Mouse (Mus musculus) CD4-positive helper T cell, adult 2 months (primary cell): ENCODE measurements around the gene Klrb1b.
A peak's percentile ranks its signal among the peaks of the same experiment; 100 is the strongest.

Source experiments
- DNase-seq: peaks from one replicate; pipeline ENCODE4 v3.0.0-alpha.2; 2012; ENCODE audit warnings: low read depth, missing footprints, low spot score

Gene Klrb1b

GRCm38 (mm10) chr6:128826132-128826531 is at the start of gene Klrb1b, which contains the start of gene Gm44511:
TSS of gene Klrb1b (minus strand) at chr6:128826331.
TSS of gene Gm44511 (minus strand) at chr6:128826315.
- no peak for DNase-seq

GRCm38 (mm10) chr6:128871910-128872610 is 45.9 kb upstream of the Klrb1b start:
- no peak for DNase-seq

- no peak for DNase-seq
Measured at GRCm38 (mm10) chr6:128868861-128869260, 42.7 kb upstream of the Klrb1b start.

- no peak for DNase-seq
Measured at GRCm38 (mm10) chr6:128857976-128858375, 31.8 kb upstream of the Klrb1b start.

- DNase-seq, result no peak
Measured at GRCm38 (mm10) chr6:128856250-128856649, 30.1 kb upstream of the Klrb1b start.

GRCm38 (mm10) chr6:128855477-128855876 is 29.3 kb upstream of the Klrb1b start:
- DNase-seq, result no peak

GRCm38 (mm10) chr6:128854895-128855294 is 28.8 kb upstream of the Klrb1b start:
- DNase-seq, result no peak

- DNase-seq, result peak; percentile 69
Measured at GRCm38 (mm10) chr6:128854024-128854820, 28.1 kb upstream of the Klrb1b start.

GRCm38 (mm10) chr6:128852766-128853165 is 26.6 kb upstream of the Klrb1b start:
- DNase-seq, result peak; percentile 31

- DNase-seq, result no peak
Measured at GRCm38 (mm10) chr6:128851151-128851550, 25.0 kb upstream of the Klrb1b start.

- DNase-seq, result no peak
Measured at GRCm38 (mm10) chr6:128850671-128851070, 24.5 kb upstream of the Klrb1b start.

GRCm38 (mm10) chr6:128849902-128850301 is 23.8 kb upstream of the Klrb1b start:
- DNase-seq, result peak; percentile 64

- no peak for DNase-seq
Measured at GRCm38 (mm10) chr6:128847401-128847800, 21.3 kb upstream of the Klrb1b start.

GRCm38 (mm10) chr6:128845998-128846542 is 19.9 kb upstream of the Klrb1b start:
- DNase-seq, result no peak

- DNase-seq, result peak; percentile 84
Measured at GRCm38 (mm10) chr6:128845319-128845979, 19.3 kb upstream of the Klrb1b start.

GRCm38 (mm10) chr6:128844586-128845080 is 18.5 kb upstream of the Klrb1b start:
- no peak for DNase-seq

- peak; percentile 36 for DNase-seq
Measured at GRCm38 (mm10) chr6:128844131-128844530, 18.0 kb upstream of the Klrb1b start.

GRCm38 (mm10) chr6:128843479-128843992 is 17.4 kb upstream of the Klrb1b start:
- peak; percentile 81 for DNase-seq

- peak; percentile 97 for DNase-seq
Measured at GRCm38 (mm10) chr6:128842945-128843478, 16.9 kb upstream of the Klrb1b start.

- no peak for DNase-seq
Measured at GRCm38 (mm10) chr6:128842356-128842944, 16.3 kb upstream of the Klrb1b start.
